Mouse (Mus musculus) spleen, adult 2 months (tissue): ENCODE data around the gene Mpv17.

ENCODE experiments used
- CTCF ChIP-seq: fragments of 200-500 bp; IDR thresholded peaks from 2 replicates; pipeline ENCODE4 v1.5.1; 2011; ENCODE audit warnings: mild to moderate bottlenecking, inconsistent platforms; ENCODE audit not compliant: insufficient read depth, insufficient read length, insufficient replicate concordance; ENCODE audit errors: extremely low read depth
- POLR2A ChIP-seq: fragments of 200-500 bp; IDR thresholded peaks from 2 replicates; pipeline ENCODE4 v1.6.1; 2011; ENCODE audit warnings: low read depth, low read length, inconsistent platforms

DNA sequence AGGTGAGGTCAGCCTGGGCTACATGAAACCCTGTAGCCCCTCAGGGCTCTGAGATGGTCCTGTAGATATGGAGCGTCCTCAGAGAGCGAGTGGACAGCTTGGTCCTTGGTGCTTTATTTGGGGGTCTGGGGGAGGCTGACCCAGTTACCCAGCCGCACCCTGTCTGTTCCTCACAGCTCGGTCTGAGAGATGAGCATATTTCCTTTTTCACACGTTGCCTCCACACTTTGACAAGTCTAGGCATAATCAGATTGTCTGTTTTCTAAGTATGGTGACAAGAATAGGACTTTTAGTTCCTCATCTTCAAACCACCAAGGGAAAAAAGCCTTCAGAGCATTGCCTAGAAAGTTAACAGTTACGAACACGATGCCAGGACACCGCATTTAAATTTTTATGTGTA lies 32.9 kb downstream of the Mpv17 start:
- TF ChIP-seq POLR2A (no peak), CTCF (no peak)
